Mouse (Mus musculus): ENCODE measurements around the gene Cd68.
A peak's percentile ranks its signal among the peaks of the same experiment; 100 is the strongest.
"Not testable (repeated sequence)": the region's sequence is repeated elsewhere in the genome, so short reads cannot be mapped to it uniquely, and the experiment has no call there.

The Cd68 gene

DNA sequence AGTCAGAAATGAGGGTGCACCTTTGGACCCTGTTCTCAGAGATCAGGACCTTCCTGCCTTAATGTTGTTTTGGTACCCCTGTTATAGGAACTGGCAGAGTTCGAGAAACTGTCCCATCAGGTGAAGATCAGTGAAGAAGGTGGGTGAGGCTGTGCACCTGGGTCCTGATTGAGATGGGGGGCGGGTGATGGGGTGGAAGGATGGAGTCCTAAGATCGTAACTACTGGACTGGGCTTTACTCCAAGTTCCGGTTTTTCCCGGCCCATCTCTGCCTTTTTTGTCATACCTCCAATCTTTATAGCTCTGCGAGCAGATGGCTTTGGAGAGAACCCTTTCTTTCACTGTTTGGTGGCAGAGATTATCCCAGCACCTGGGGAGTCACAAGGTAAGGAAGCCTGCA is 43.5 kb downstream of the Cd68 start:
- DNase-seq = peak in 1 of 2 experiments; percentile 41

DNA sequence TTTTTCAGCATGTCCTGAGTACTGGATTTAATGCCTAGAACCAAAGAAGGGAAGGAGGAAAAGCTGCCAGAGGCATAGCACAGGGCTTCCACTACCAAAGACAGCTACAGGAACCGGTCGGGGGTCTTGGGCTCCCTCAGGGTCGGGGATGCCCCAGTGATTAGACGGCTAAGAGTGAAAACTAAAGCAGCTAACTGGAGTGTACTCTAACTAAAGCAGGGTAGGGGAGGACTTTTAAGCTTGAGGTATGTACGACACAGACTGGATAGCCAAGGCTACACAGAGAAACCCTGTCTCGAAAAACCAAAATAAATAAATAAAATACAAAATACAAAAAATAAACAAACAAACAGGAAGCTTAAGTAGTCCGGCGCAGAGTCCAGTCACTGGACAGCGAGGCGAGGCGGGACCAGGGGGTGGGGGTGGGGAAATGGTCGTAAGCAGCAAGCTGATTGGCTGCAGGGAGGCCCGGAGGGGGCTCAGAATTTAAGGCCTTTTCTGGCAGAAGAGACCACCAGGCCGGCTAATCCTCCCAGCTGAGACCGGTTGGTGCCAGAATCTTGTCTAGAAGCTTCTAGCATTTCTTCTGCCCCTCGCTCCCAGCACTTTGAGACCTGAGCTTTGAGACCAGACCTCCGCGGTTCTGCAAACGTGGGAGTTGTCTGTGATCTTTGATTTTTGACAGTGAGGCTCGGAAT is 44.2 kb downstream of the Cd68 start, which contains the start of gene Sat2:
Gene Sat2, plus strand, starts transcription at position 454 of the 698 bp plus-strand sequence.
- DNase-seq = peak; percentile 63 to 77

DNA sequence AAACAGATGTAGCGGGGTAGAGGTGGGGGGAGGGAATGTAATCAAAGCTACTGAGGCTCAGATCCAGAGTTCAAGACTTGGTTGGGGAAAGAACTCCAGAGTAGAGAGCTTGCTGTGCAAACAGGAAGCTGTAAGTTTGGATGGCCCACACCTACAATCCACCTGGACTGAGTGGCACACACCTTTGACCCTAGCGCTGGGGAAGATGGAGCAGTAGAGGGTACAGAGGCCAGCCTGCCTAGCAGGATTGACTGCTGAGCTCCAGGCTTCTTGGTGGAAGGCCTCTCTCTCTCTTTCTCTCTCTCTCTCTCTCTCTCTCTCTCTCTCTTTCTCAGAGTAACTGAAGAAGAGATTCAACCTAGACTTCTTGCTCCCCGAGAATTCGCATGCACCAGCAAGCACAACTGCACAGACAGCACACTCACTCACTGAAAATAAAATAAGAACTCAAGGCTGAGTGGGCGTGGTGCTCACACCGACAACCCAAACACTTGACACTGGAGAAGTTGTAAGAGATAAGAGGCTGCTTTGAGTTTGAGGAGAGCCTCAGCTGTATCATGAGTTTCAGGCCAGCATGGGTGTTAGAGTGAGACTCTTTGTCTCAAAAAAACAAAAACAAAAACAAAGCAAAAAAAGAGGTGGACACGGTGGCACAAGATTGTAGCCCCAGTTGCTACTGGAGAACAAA is 45.4 kb downstream of the Cd68 start:
- DNase-seq = no peak

DNA sequence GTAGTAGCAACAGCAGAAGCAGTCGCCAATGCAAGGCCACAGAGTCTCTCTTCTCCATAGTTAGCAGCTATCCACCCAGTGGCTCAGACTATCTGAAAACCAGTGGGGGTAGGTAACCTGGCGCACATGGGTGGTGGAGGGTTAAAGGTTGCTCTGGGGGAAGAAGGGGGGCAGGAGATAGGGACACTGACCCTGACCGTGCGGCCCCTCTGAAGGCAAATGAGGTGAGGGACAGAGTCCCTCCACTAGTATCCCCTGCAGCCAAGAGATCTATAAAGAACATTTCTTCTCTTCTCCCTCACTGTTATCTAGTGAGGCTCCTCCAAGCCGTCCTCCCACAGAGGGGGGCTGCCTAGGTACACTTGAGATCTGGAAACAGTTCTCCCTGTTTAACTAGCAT is 48.1 kb downstream of the Cd68 start, which contains the start of gene Shbg:
Gene Shbg, minus strand, starts transcription at position 101 of the 400 bp plus-strand sequence.
- DNase-seq = no peak

DNA sequence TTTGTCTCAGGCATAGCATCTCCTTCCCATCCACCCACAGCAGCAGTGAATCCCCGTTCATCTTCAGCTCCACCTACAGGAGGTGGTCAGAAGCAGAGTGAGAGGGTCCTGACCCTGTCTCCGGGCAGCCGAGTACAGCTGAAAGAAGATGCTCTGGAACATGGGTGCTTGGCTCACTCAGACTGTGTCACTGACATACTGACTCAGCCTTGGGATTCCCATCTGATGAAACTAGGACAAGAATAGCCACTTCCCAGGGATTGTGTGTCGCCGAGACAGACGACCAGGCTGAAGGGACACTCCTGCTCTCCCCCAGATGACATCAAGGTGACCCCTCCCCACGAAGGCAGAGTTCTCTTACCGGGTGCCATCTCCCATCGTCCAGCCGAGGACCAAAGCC is 49.2 kb downstream of the Cd68 start:
- no peak for DNase-seq

DNA sequence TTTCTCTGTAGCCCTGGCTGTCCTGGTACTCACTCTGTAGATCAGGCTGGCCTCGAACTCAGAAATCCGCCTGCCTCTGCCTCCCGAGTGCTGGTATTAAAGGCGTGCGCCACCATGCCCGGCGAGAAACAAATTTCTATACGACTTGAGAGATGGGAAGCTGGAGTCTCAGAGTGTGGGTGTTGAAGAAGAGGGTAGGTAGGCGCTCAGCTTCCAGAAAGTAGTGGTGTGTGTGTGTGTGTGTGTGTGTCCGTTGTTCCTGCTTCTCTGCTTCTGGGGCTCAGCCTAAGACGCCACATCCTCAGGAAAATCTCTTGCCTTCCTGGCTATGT is 51.7 kb downstream of the Cd68 start:
- not testable (repeated sequence) for DNase-seq
